Mouse (Mus musculus) liver, adult 2 months (tissue): Measurements from ENCODE around the gene Atp8b5.

ENCODE experiments used
- CTCF ChIP-seq: fragments of 200-500 bp; IDR thresholded peaks from 2 replicates; pipeline ENCODE4 v1.5.1; 2011; ENCODE audit warnings: low read depth, low read length, control low read depth
- POLR2A ChIP-seq: fragments of 200-500 bp; IDR thresholded peaks from 2 replicates; pipeline ENCODE4 v1.6.1; 2011; ENCODE audit warnings: low read length, control low read depth; ENCODE audit not compliant: insufficient read depth; ENCODE audit errors: extremely low read depth

- TF ChIP-seq CTCF (no peak), POLR2A (no peak)
Observed at GRCm38 (mm10) chr4:43285476-43285875, 18.5 kb downstream of the Atp8b5 start.
